Mouse (Mus musculus) megakaryocyte, embryonic 14.5 days (primary cell): Measurements from ENCODE around the gene Msrb1.
"Not testable (repeated sequence)": the region's sequence is repeated elsewhere in the genome, so short reads cannot be mapped to it uniquely, and the experiment has no call there.

Experiments
- FLI1 ChIP-seq: IDR thresholded peaks from 2 replicates; pipeline ENCODE4 v1.6.1; 2012; ENCODE audit warnings: low read length, inconsistent platforms, mixed read lengths
- GATA1 ChIP-seq: IDR thresholded peaks from 3 replicates; pipeline ENCODE4 v1.6.1; 2012; ENCODE audit warnings: mixed read lengths, low read length, inconsistent platforms, borderline replicate concordance

GRCm38 (mm10) chr17:24718938-24719337 lies 17.5 kb upstream of the Msrb1 start:
- not testable (repeated sequence) for TF ChIP-seq GATA1, FLI1
